Mouse (Mus musculus) lung, embryonic 14.5 days (tissue): Measurements from ENCODE around the gene Tmem79. TPM values are rescaled to one million over a fixed set of nuclear protein-coding genes. Genes with fewer than 3 reads are reported as not detected.
"Not testable (repeated sequence)": the region's sequence is repeated elsewhere in the genome, so short reads cannot be mapped to it uniquely, and the experiment has no call there.

Experiments used
- ATAC-seq: fragments of 200-750 bp; cut with Nextera tagmentation; 2 replicates; pipeline ENCODE4 v1.8.0; 2017; ENCODE audit warnings: mild to moderate bottlenecking, moderate TSS enrichment, moderate library complexity; ENCODE audit not compliant: insufficient read depth
- DNase-seq: peaks from one replicate; pipeline ENCODE4 v3.0.0-alpha.2; 2015
- H3K27ac ChIP-seq: fragments of 300-500 bp; sonication (generic); 2 replicates; pipeline ENCODE4 v1.5.1; 2014; ENCODE audit warnings: low read depth, mild to moderate bottlenecking, moderate library complexity
- H3K27me3 ChIP-seq: fragments of 300-500 bp; sonication (generic); 2 replicates; pipeline ENCODE4 v1.6.1; 2014; ENCODE audit warnings: low read length, control low read depth; ENCODE audit not compliant: insufficient read depth
- H3K36me3 ChIP-seq: fragments of 300-500 bp; sonication (generic); 2 replicates; pipeline ENCODE4 v1.6.1; 2014; ENCODE audit warnings: control low read depth; ENCODE audit not compliant: insufficient read depth
- H3K4me1 ChIP-seq: fragments of 300-500 bp; sonication (generic); 2 replicates; pipeline ENCODE4 v1.6.1; 2014; ENCODE audit warnings: antibody characterized with exemption, control low read depth; ENCODE audit not compliant: insufficient read depth
- H3K4me2 ChIP-seq: fragments of 300-500 bp; sonication (generic); 2 replicates; pipeline ENCODE4 v1.6.1; 2014; ENCODE audit warnings: mild to moderate bottlenecking
- H3K4me3 ChIP-seq: fragments of 300-500 bp; sonication (generic); 2 replicates; pipeline ENCODE4 v1.5.1; 2014; ENCODE audit warnings: low read depth, low read length
- H3K9ac ChIP-seq: fragments of 300-500 bp; sonication (generic); 2 replicates; pipeline ENCODE4 v1.6.1; 2014
- H3K9me3 ChIP-seq: fragments of 300-500 bp; sonication (generic); 2 replicates; pipeline ENCODE4 v1.6.1; 2016; ENCODE audit warnings: low read depth, low read length, control low read depth
- CTCF ChIP-seq: IDR thresholded peaks from 2 replicates; pipeline ENCODE4 v1.5.1; 2016; ENCODE audit warnings: antibody characterized with exemption, low read depth
- WGBS: fragments of 180-500 bp; shearing (Covaris S2); extraction: QIAGEN DNeasy Blood & Tissue Kit; methylation state at CpG from one replicate; pipeline ENCODE4 v1.1.7; 2014; 5-methylcytosine and 5-hydroxymethylcytosine counted together
- polyA plus RNA-seq: library from polyadenylated mRNA; unstranded; fragments of >200 nt; fragmentation: Nextera tagmentation; extraction: Ambion mirVana; gene quantifications from 2 replicates; pipeline ENCODE4 v1.2.1, GENCODE M21; 2014

Gene Tmem79
- polyA plus RNA-seq, 1 experiment from 2014 or later, result 5.9 TPM

GRCm38 (mm10) chr3:88324951-88325405 is 11.0 kb downstream of the Tmem79 start, which contains the start of gene Glmp:
Gene Glmp (plus strand): TSS chr3:88325023.
- H3K4me2 ChIP-seq, result peak within 1 kb of the TSS; percentile 92
- H3K4me1 ChIP-seq, result no peaks in the 10 kb centered on the region
- H3K36me3 ChIP-seq, result peaks cover 52% of the 10 kb centered on the region
- peak; percentile 82; the same call in 1 of the 2 replicates for ATAC-seq
- no peaks in the 10 kb centered on the region for H3K9me3 ChIP-seq
- peak within 1 kb of the TSS; percentile 67 for H3K9ac ChIP-seq
- TF ChIP-seq CTCF, result no peak
- peak within 1 kb of the TSS; percentile 59 for H3K4me3 ChIP-seq
- 0 out of 2 replicates have a peak within 1 kb of the TSS, but pooled peaks have one; percentile 13 for H3K27ac ChIP-seq
- H3K27me3 ChIP-seq, result no peaks in the 10 kb centered on the region
- peak; percentile 88 for DNase-seq
- WGBS, result 0% methylated on average over 10 of the region's 10 CpGs

GRCm38 (mm10) chr3:88299172-88299571 is 36.8 kb downstream of the Tmem79 start:
- ATAC-seq (no peak), DNase-seq (no peak)
- H3K4me2 ChIP-seq, result peak overlapping the region; percentile 85; the same call in 1 of the 2 replicates
- 87% methylated on average over 1 of the region's 1 CpGs for WGBS
- H3K4me3 ChIP-seq, result no peak overlapping the region
- H3K9me3 ChIP-seq, result no peaks in the 10 kb centered on the region
- no peaks in the 10 kb centered on the region for H3K27me3 ChIP-seq
- no peak overlapping the region for H3K27ac ChIP-seq
- peaks cover 57% of the 10 kb centered on the region for H3K36me3 ChIP-seq
- TF ChIP-seq CTCF, result no peak
- H3K4me1 ChIP-seq, result peaks cover 5% of the 10 kb centered on the region
- no peak overlapping the region for H3K9ac ChIP-seq

GRCm38 (mm10) chr3:88297321-88297851 is 38.6 kb downstream of the Tmem79 start:
- DNase-seq (peak; percentile 46), ATAC-seq (no peak)
- Histone ChIP-seq H3K36me3 (peaks cover 42% of the 10 kb centered on the region), H3K27ac (peak overlapping the region; percentile 93), H3K4me3 (peak overlapping the region; percentile 68), H3K9me3 (no peaks in the 10 kb centered on the region), H3K4me1 (peaks cover 5% of the 10 kb centered on the region), H3K9ac (peak overlapping the region; percentile 79), H3K27me3 (no peaks in the 10 kb centered on the region), H3K4me2 (peak overlapping the region; percentile 85)
- no peak for TF ChIP-seq CTCF
- under 1% methylated on average over 30 of the region's 30 CpGs for WGBS

DNA sequence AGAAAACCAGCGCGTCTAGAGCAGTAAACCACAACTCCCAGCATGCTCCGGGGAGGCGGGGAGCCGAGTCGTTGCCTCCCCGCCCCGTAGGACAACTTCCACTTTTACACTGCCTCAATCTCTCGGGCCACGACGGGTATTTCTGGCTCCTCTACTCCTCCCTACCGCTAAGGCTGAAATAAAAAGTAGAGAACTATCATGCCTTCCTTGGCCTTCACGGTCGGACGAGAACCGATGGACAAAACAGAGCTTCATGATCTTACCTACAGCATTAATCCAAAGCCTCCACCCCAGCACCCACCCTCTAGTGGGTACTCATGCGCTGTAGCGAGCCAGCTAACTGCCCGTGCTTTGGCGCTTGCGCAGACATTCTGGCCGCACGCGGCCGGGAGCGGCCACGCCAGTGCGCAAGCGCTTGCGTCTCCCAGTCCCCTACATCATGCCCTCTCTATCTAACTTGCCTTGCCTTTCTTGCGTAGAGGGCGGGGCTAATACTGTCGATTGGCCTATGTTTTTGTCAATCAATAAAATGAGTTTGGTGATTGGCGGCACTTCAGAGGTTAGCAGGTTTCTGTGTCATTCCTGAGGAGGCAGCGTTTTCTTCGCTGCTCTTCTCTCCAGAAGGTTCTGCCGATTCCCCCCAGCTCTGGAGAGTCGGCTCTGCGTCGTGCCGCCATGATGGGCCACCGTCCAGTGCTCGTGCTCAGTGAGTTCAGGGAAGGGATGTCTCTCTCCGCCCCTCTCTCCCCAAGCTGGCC is 39.2 kb downstream of the Tmem79 start, which contains the start of the genes Tsacc and Cct3:
Gene Tsacc (minus strand): TSS at position 439 of the 758 bp plus-strand sequence.
Gene Cct3 (plus strand): TSS at position 556 of the 758 bp plus-strand sequence.
- H3K9me3 ChIP-seq, result no peaks in the 10 kb centered on the region

GRCm38 (mm10) chr3:88296110-88296560 is 39.8 kb downstream of the Tmem79 start:
- TF ChIP-seq CTCF, result no peak
- Histone ChIP-seq H3K27me3 (no peaks in the 10 kb centered on the region), H3K4me3 (peak overlapping the region; percentile 68), H3K27ac (peak overlapping the region; percentile 96), H3K36me3 (peaks cover 30% of the 10 kb centered on the region), H3K9ac (peak overlapping the region; percentile 68), H3K9me3 (no peaks in the 10 kb centered on the region), H3K4me1 (peaks cover 5% of the 10 kb centered on the region), H3K4me2 (peak overlapping the region; percentile 85)
- DNase-seq, result no peak
- ATAC-seq, result peak; percentile 26; the same call in 1 of the 2 replicates
- 2% methylated on average over 12 of the region's 12 CpGs for WGBS

More for the DNA sequence above, 39.2 kb downstream of the Tmem79 start, which contains the start of the genes Tsacc and Cct3:
- Histone ChIP-seq H3K4me1 (peaks cover 5% of the 10 kb centered on the region), H3K27ac (peak within 1 kb of the TSS; percentile 96), H3K4me3 (peak within 1 kb of the TSS; percentile 68), H3K4me2 (peak within 1 kb of the TSS; percentile 85), H3K36me3 (peaks cover 36% of the 10 kb centered on the region), H3K27me3 (no peaks in the 10 kb centered on the region), H3K9ac (peak within 1 kb of the TSS; percentile 79)
- peak; percentile 40 for TF ChIP-seq CTCF
- ATAC-seq (peak; percentile 99), DNase-seq (peak; percentile 99)
- WGBS, result under 1% methylated on average over 44 of the region's 44 CpGs

GRCm38 (mm10) chr3:88295272-88295671 is 40.7 kb downstream of the Tmem79 start:
- 49% methylated on average over 1 of the region's 1 CpGs for WGBS
- peak overlapping the region; percentile 68; the same call in 1 of the 2 replicates for H3K9ac ChIP-seq
- H3K4me1 ChIP-seq, result not testable (repeated sequence)

GRCm38 (mm10) chr3:88291970-88292369 is 44.0 kb downstream of the Tmem79 start:
- 52% methylated on average over 4 of the region's 4 CpGs for WGBS
- Histone ChIP-seq H3K27me3 (no peaks in the 10 kb centered on the region), H3K4me2 (no peak overlapping the region), H3K9me3 (no peaks in the 10 kb centered on the region), H3K36me3 (0 out of 2 replicates have a peak, but pooled peaks cover 2% of the 10 kb centered on the region), H3K27ac (no peak overlapping the region), H3K4me3 (no peak overlapping the region), H3K9ac (no peak overlapping the region), H3K4me1 (no peaks in the 10 kb centered on the region)
- TF ChIP-seq CTCF, result peak; percentile 54
- DNase-seq (peak; percentile 42), ATAC-seq (no peak)

More at GRCm38 (mm10) chr3:88295272-88295671, 40.7 kb downstream of the Tmem79 start:
- Histone ChIP-seq H3K36me3 (peaks cover 21% of the 10 kb centered on the region), H3K4me3 (peak overlapping the region; percentile 68), H3K4me2 (peak overlapping the region; percentile 85)
- H3K27ac ChIP-seq, H3K9me3 ChIP-seq, DNase-seq, ATAC-seq, H3K27me3 ChIP-seq: not testable (repeated sequence)

DNA sequence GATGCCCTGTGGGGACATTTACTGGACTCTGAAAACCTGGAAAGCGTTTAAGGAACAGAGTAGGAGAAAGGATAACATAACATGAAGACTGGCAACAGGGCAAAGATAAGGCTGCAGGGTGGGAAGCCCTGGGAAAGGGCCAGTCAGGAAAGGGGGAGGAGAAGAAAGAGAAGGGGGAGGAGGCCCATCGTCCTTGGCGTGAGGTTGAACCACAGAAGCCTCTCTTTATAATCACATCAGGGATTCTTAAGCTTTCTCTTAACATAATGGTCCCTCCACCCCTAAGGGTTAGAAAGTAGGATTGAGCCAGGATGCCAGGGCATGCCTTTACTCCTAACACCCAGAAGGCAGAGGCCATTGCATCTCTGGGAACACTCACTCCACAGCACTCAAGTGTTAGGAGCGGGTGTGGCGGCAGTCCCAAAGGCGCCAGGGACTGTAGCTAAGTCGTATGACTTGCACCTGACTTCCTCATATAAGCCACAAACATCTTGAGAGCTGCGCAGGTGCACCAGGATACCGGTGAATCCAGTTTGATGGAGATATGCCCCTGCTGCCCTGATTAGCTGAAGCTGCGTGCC is 47.7 kb downstream of the Tmem79 start:
- DNase-seq, ATAC-seq: not testable (repeated sequence)

More for the DNA sequence above, 47.7 kb downstream of the Tmem79 start:
- H3K9me3 ChIP-seq, H3K27me3 ChIP-seq, H3K36me3 ChIP-seq, H3K4me3 ChIP-seq, H3K4me2 ChIP-seq, H3K9ac ChIP-seq, H3K4me1 ChIP-seq, H3K27ac ChIP-seq: not testable (repeated sequence)
- 81% methylated on average over 8 of the region's 10 CpGs for WGBS
